Mouse (Mus musculus) kidney, adult 18-20 months (tissue): Measurements from ENCODE around the gene Zranb1.

Source experiments
- DNase-seq: peaks from one replicate; pipeline ENCODE4 v3.0.0; 2021

The Zranb1 gene

GRCm38 (mm10) chr7:132931560-132932351 is 814 bp downstream of the Zranb1 start:
- peak; percentile 64 for DNase-seq

- no peak for DNase-seq
Measured at GRCm38 (mm10) chr7:132933331-132933730, 2.4 kb downstream of the Zranb1 start.

GRCm38 (mm10) chr7:132934743-132935142 is 3.8 kb downstream of the Zranb1 start:
- no peak for DNase-seq

- no peak for DNase-seq
Measured at GRCm38 (mm10) chr7:132939118-132939517, 8.2 kb downstream of the Zranb1 start.

- DNase-seq, result no peak
Measured at GRCm38 (mm10) chr7:132940569-132940968, 9.6 kb downstream of the Zranb1 start.

- no peak for DNase-seq
Measured at GRCm38 (mm10) chr7:132949968-132950367, 19.0 kb downstream of the Zranb1 start.

GRCm38 (mm10) chr7:132950613-132951012 is 19.7 kb downstream of the Zranb1 start:
- no peak for DNase-seq

- DNase-seq, result no peak
Measured at GRCm38 (mm10) chr7:132964395-132964794, 33.5 kb downstream of the Zranb1 start.

- no peak for DNase-seq
Measured at GRCm38 (mm10) chr7:132965707-132966106, 34.8 kb downstream of the Zranb1 start.

GRCm38 (mm10) chr7:132972079-132972478 is 41.1 kb downstream of the Zranb1 start:
- no peak for DNase-seq

GRCm38 (mm10) chr7:132976079-132976478 is 45.1 kb downstream of the Zranb1 start:
- DNase-seq, result no peak

- no peak for DNase-seq
Measured at GRCm38 (mm10) chr7:132977981-132978380, 47.0 kb downstream of the Zranb1 start.

- no peak for DNase-seq
Measured at GRCm38 (mm10) chr7:132982639-132983038, 51.7 kb downstream of the Zranb1 start.

- no peak for DNase-seq
Measured at GRCm38 (mm10) chr7:132989839-132990238, 58.9 kb downstream of the Zranb1 start.

GRCm38 (mm10) chr7:132991240-132991900 is 60.4 kb downstream of the Zranb1 start:
- DNase-seq, result peak; percentile 2

GRCm38 (mm10) chr7:132992967-132993615 is 62.1 kb downstream of the Zranb1 start:
- DNase-seq, result no peak

GRCm38 (mm10) chr7:132994120-132994519 is 63.2 kb downstream of the Zranb1 start:
- DNase-seq, result no peak

GRCm38 (mm10) chr7:132994628-132995191 is 63.8 kb downstream of the Zranb1 start:
- no peak for DNase-seq

GRCm38 (mm10) chr7:132996391-132996790 is 65.4 kb downstream of the Zranb1 start:
- DNase-seq, result no peak

GRCm38 (mm10) chr7:132998639-132999038 is 67.7 kb downstream of the Zranb1 start:
- DNase-seq, result no peak

GRCm38 (mm10) chr7:132999061-132999460 is 68.1 kb downstream of the Zranb1 start:
- DNase-seq, result no peak

GRCm38 (mm10) chr7:133001388-133001787 is 70.4 kb downstream of the Zranb1 start:
- DNase-seq, result no peak

GRCm38 (mm10) chr7:133002271-133002670 is 71.3 kb downstream of the Zranb1 start:
- DNase-seq, result no peak
